Mouse (Mus musculus) embryonic facial prominence, embryonic 12.5 days (tissue): Measurements from ENCODE around the gene Nfya. TPM values are rescaled to one million over a fixed set of nuclear protein-coding genes. Genes with fewer than 3 reads are reported as not detected.

Experiments used
- ATAC-seq: fragments of 200-750 bp; cut with Nextera tagmentation; 2 replicates; pipeline ENCODE4 v1.8.0; 2017; ENCODE audit not compliant: insufficient number of reproducible peaks, insufficient read depth, low FRiP score, low TSS enrichment
- H3K27ac ChIP-seq: fragments of 300-500 bp; sonication (generic); 2 replicates; pipeline ENCODE4 v1.5.1; 2016; ENCODE audit warnings: mild to moderate bottlenecking
- H3K27me3 ChIP-seq: fragments of 300-500 bp; sonication (generic); 2 replicates; pipeline ENCODE4 v1.6.1; 2016; ENCODE audit warnings: mild to moderate bottlenecking, moderate library complexity
- H3K36me3 ChIP-seq: fragments of 300-500 bp; sonication (generic); 2 replicates; pipeline ENCODE4 v1.6.1; 2016; ENCODE audit warnings: mild to moderate bottlenecking
- H3K4me1 ChIP-seq: fragments of 300-500 bp; sonication (generic); 2 replicates; pipeline ENCODE4 v1.6.1; 2016
- H3K4me2 ChIP-seq: fragments of 300-500 bp; sonication (generic); replicated peaks from 2 replicates; pipeline ENCODE4 v1.6.1; 2016; ENCODE audit warnings: mild to moderate bottlenecking, moderate library complexity
- H3K4me3 ChIP-seq: fragments of 300-500 bp; sonication (generic); 2 replicates; pipeline ENCODE4 v1.5.1; 2016; ENCODE audit warnings: mild to moderate bottlenecking
- H3K9ac ChIP-seq: fragments of 300-500 bp; sonication (generic); 2 replicates; pipeline ENCODE4 v1.6.1; 2016; ENCODE audit warnings: mild to moderate bottlenecking, moderate library complexity
- H3K9me3 ChIP-seq: fragments of 300-500 bp; sonication (generic); 2 replicates; pipeline ENCODE4 v1.6.1; 2016; ENCODE audit warnings: mild to moderate bottlenecking, moderate library complexity
- WGBS: fragments of 180-500 bp; shearing (Covaris S2); methylation state at CpG from one replicate; pipeline ENCODE4 v1.1.7; 2016; 5-methylcytosine and 5-hydroxymethylcytosine counted together
- polyA plus RNA-seq: library from polyadenylated mRNA; unstranded; fragments of >200 nt; fragmentation: Nextera tagmentation; extraction: Ambion mirVana; gene quantifications from 2 replicates; pipeline ENCODE4 v1.2.1, GENCODE M21; 2016

Nfya gene
- polyA plus RNA-seq = 19.6 and 19.9 TPM in 2 replicates

GRCm38 (mm10) chr17:48409380-48410298 lies at the start of gene Nfya, which contains the start of gene Oard1:
Gene Nfya (minus strand): TSS chr17:48409906.
Gene Oard1 (plus strand): TSS chr17:48410014.
- peak within 1 kb of the TSS; percentile 100 for H3K27ac ChIP-seq
- under 1% methylated on average over 84 of the region's 84 CpGs for WGBS
- H3K4me3 ChIP-seq = peak within 1 kb of the TSS; percentile 79
- peak within 1 kb of the TSS; percentile 76 for H3K4me2 ChIP-seq
- peaks cover 22% of the 10 kb centered on the region for H3K36me3 ChIP-seq
- peaks cover 15% of the 10 kb centered on the region for H3K4me1 ChIP-seq
- no peaks in the 10 kb centered on the region for H3K27me3 ChIP-seq
- H3K9me3 ChIP-seq = no peaks in the 10 kb centered on the region
- ATAC-seq = peak; percentile 97
- H3K9ac ChIP-seq = peak within 1 kb of the TSS; percentile 93

- H3K4me3 ChIP-seq = no peak overlapping the region
- no peak for ATAC-seq
- no peak overlapping the region for H3K27ac ChIP-seq
- no peaks in the 10 kb centered on the region for H3K4me1 ChIP-seq
- no peaks in the 10 kb centered on the region for H3K9me3 ChIP-seq
- H3K9ac ChIP-seq = no peak overlapping the region
- H3K36me3 ChIP-seq = no peaks in the 10 kb centered on the region
- H3K27me3 ChIP-seq = no peaks in the 10 kb centered on the region
- 84% methylated on average over 13 of the region's 13 CpGs for WGBS
- no peak overlapping the region for H3K4me2 ChIP-seq
Observed at GRCm38 (mm10) chr17:48457971-48458653, 48.4 kb upstream of the Nfya start.

DNA sequence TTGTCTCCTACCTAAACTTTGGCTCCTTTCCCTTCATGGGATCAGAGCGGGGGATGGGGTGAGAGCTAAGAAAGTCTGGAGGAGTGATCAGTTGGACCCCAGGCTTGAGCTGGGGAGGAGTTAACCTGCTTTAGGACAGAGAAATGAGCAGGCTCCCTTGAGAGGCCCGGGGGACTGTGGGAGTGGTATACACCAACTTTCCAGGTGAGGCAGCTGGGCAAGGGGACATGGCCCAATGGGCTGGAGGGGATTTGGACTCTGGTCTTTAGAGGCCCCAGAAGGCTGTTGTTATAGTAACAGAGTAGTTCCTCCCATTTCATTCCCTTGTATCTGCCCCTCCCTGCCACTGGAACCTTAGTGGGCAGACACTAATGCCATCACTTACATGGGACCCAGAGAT lies 46.2 kb upstream of the Nfya start:
- H3K9ac ChIP-seq = no peak overlapping the region
- ATAC-seq = no peak
- no peaks in the 10 kb centered on the region for H3K36me3 ChIP-seq
- H3K27ac ChIP-seq = no peak overlapping the region
- no peaks in the 10 kb centered on the region for H3K27me3 ChIP-seq
- H3K9me3 ChIP-seq = no peaks in the 10 kb centered on the region
- H3K4me2 ChIP-seq = no peak overlapping the region
- H3K4me1 ChIP-seq = no peaks in the 10 kb centered on the region
- no peak overlapping the region for H3K4me3 ChIP-seq
- whole genome bisulfite sequencing = 85% methylated on average over 2 of the region's 2 CpGs

GRCm38 (mm10) chr17:48454688-48455087 lies 45.0 kb upstream of the Nfya start, which contains the start of gene Unc5cl:
Gene Unc5cl (plus strand): TSS chr17:48454901.
- H3K36me3 ChIP-seq = no peaks in the 10 kb centered on the region
- no peak within 1 kb of the TSS for H3K9ac ChIP-seq
- H3K4me3 ChIP-seq = no peak within 1 kb of the TSS
- H3K27ac ChIP-seq = no peak within 1 kb of the TSS
- no peaks in the 10 kb centered on the region for H3K9me3 ChIP-seq
- ATAC-seq = no peak
- no peak within 1 kb of the TSS for H3K4me2 ChIP-seq
- H3K4me1 ChIP-seq = no peaks in the 10 kb centered on the region
- H3K27me3 ChIP-seq = no peaks in the 10 kb centered on the region
- 54% methylated on average over 11 of the region's 11 CpGs for WGBS

DNA sequence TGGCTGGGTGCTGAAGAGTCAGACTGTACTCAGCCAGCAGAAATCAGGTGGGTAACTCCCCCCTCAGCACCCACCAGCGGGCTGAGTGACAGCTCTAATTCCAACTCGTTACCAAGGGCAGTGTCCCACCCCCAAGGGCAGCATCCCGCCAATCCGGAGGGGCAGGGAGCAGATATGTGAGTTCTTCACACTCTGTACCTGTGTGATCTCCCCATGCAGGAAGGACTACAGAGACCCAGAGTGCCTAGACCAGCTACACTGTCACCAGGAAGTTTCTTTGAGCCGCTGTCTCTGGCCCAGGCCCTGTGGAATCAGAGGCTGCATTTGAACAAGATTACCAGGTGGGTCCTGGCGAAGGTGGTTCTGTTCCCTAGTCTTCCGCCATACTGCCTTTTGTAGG lies 44.5 kb upstream of the Nfya start:
- Histone ChIP-seq H3K27me3 (no peaks in the 10 kb centered on the region), H3K4me1 (no peaks in the 10 kb centered on the region), H3K4me3 (no peak overlapping the region), H3K4me2 (no peak overlapping the region), H3K9me3 (no peaks in the 10 kb centered on the region), H3K9ac (no peak overlapping the region), H3K27ac (no peak overlapping the region), H3K36me3 (no peaks in the 10 kb centered on the region)
- no peak for ATAC-seq
- 44% methylated on average over 7 of the region's 7 CpGs for WGBS

DNA sequence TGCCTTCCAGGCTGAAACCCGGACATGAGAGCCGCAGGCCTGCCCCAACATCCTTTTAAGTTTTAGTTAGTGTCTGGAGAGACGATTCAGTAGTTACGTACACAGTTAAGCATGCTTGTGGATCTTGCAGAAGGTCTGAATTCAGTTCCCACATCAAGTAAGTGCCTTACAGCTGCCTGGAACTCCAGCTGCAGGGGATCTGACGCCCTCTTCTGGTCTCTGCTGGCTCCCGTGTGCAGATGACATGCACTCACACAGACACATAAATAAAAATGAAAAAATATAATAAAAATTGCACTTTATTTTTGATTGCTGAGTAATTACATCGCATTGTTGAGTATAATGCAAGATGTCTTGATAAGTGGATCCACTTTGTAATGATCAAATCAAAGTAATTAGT lies 43.8 kb upstream of the Nfya start:
- no peaks in the 10 kb centered on the region for H3K27me3 ChIP-seq
- no peak overlapping the region for H3K27ac ChIP-seq
- 70% methylated on average over 7 of the region's 7 CpGs for whole genome bisulfite sequencing
- no peaks in the 10 kb centered on the region for H3K9me3 ChIP-seq
- ATAC-seq = no peak
- no peak overlapping the region for H3K4me3 ChIP-seq
- no peaks in the 10 kb centered on the region for H3K36me3 ChIP-seq
- no peaks in the 10 kb centered on the region for H3K4me1 ChIP-seq
- no peak overlapping the region for H3K9ac ChIP-seq
- H3K4me2 ChIP-seq = no peak overlapping the region

- no peak overlapping the region for H3K4me3 ChIP-seq
- no peaks in the 10 kb centered on the region for H3K36me3 ChIP-seq
- no peak for ATAC-seq
- WGBS = 67% methylated on average over 9 of the region's 9 CpGs
- H3K9ac ChIP-seq = no peak overlapping the region
- no peak overlapping the region for H3K27ac ChIP-seq
- H3K9me3 ChIP-seq = no peaks in the 10 kb centered on the region
- H3K27me3 ChIP-seq = no peaks in the 10 kb centered on the region
- H3K4me1 ChIP-seq = no peaks in the 10 kb centered on the region
- no peak overlapping the region for H3K4me2 ChIP-seq
Observed at GRCm38 (mm10) chr17:48451753-48452444, 42.2 kb upstream of the Nfya start.

DNA sequence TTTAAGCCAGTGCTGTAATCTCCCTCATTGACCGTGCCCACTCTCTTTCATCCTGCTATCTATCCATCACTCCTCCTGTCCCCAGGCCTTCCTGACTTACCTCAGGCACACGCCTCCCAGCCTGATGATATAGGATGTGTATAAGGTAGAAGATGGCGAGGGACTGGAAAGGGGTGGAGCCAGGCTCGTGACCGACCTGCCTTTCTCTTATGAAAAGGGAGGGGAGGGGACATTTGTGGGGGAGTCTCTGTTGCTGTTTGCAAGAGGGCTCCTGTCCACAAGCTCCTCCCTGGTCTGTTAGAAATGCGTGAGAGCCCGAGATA lies 41.6 kb upstream of the Nfya start, which contains the start of gene Tspo2:
Tspo2 (minus strand) TSS at position 170 of the 323 bp plus-strand sequence.
- Histone ChIP-seq H3K36me3 (no peaks in the 10 kb centered on the region), H3K27me3 (no peaks in the 10 kb centered on the region), H3K27ac (no peak within 1 kb of the TSS), H3K4me2 (no peak within 1 kb of the TSS), H3K4me1 (no peaks in the 10 kb centered on the region), H3K4me3 (no peak within 1 kb of the TSS), H3K9ac (no peak within 1 kb of the TSS), H3K9me3 (no peaks in the 10 kb centered on the region)
- no peak for ATAC-seq
- 68% methylated on average over 7 of the region's 7 CpGs for WGBS

- WGBS = 80% methylated on average over 13 of the region's 13 CpGs
Observed at GRCm38 (mm10) chr17:48450666-48451352, 41.1 kb upstream of the Nfya start.

GRCm38 (mm10) chr17:48447675-48448074 lies 38.0 kb upstream of the Nfya start:
- Histone ChIP-seq H3K9me3 (no peaks in the 10 kb centered on the region), H3K36me3 (no peaks in the 10 kb centered on the region), H3K4me3 (no peak overlapping the region), H3K27me3 (no peaks in the 10 kb centered on the region), H3K27ac (no peak overlapping the region), H3K4me1 (no peaks in the 10 kb centered on the region), H3K4me2 (no peak overlapping the region), H3K9ac (no peak overlapping the region)
- WGBS = 72% methylated on average over 8 of the region's 8 CpGs
- no peak for ATAC-seq

More at GRCm38 (mm10) chr17:48450666-48451352, 41.1 kb upstream of the Nfya start:
- Histone ChIP-seq H3K27ac (no peak overlapping the region), H3K4me1 (no peaks in the 10 kb centered on the region), H3K4me2 (no peak overlapping the region), H3K36me3 (no peaks in the 10 kb centered on the region), H3K9ac (no peak overlapping the region), H3K4me3 (no peak overlapping the region), H3K9me3 (no peaks in the 10 kb centered on the region), H3K27me3 (no peaks in the 10 kb centered on the region)
- no peak for ATAC-seq

DNA sequence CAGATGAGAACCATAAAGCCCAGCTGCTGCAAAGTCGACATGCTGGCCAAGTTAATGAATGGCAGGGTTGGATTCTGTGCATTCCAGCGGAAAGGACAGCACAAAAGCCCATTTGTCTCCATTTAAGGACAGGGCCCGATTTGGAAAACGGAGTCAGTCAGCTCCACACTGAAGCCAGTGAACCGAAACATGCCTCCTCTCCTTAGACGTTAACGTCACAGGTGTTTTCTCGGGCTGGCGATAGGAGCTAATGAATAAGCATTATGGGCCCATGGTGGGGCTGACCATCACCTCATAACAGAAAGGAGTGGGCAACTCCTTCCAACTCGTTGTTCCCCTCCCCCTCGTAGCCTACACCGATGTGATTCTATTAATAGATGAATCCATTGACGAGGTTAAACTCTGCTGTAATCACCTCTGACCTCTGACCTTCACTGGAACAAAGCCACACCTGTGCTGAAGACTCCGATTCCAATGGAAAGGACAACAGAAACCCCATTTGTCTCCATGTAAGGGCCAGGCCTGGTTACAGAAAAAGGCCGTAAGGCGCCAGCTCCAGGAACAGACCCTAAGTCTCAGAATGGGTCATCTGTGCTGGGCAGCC lies 33.9 kb upstream of the Nfya start:
- H3K27ac ChIP-seq = no peak overlapping the region
- 52% methylated on average over 16 of the region's 16 CpGs for WGBS
- ATAC-seq = no peak
- H3K36me3 ChIP-seq = no peaks in the 10 kb centered on the region
- no peaks in the 10 kb centered on the region for H3K27me3 ChIP-seq
- H3K4me2 ChIP-seq = no peak overlapping the region
- H3K4me3 ChIP-seq = no peak overlapping the region
- no peak overlapping the region for H3K9ac ChIP-seq
- no peaks in the 10 kb centered on the region for H3K4me1 ChIP-seq
- H3K9me3 ChIP-seq = no peaks in the 10 kb centered on the region
